Mouse (Mus musculus) C2C12 (cell line): ENCODE measurements around the gene Agap1.

Source experiments
- CEBPB ChIP-seq: IDR thresholded peaks from one replicate; pipeline ENCODE4 v1.6.1; 2011; ENCODE audit warnings: low read depth, mild to moderate bottlenecking, control low read depth, moderate library complexity
- CTCF ChIP-seq: IDR thresholded peaks from one replicate; pipeline ENCODE4 v1.5.1; 2011; ENCODE audit not compliant: control insufficient read depth, insufficient read depth, insufficient read length
- MAX ChIP-seq: IDR thresholded peaks from one replicate; pipeline ENCODE4 v1.6.1; 2011; ENCODE audit warnings: mild to moderate bottlenecking, control low read depth
- MYOG ChIP-seq: IDR thresholded peaks from one replicate; pipeline ENCODE4 v1.6.1; 2011; ENCODE audit not compliant: control insufficient read depth, insufficient read length; ENCODE audit errors: extremely low read depth
- USF1 ChIP-seq: IDR thresholded peaks from one replicate; pipeline ENCODE4 v1.6.1; 2011; ENCODE audit warnings: low read depth, mild to moderate bottlenecking, control low read depth, moderate library complexity

- TF ChIP-seq CTCF = no peak
- no peak for TF ChIP-seq MAX
- TF ChIP-seq USF1 = no peak
- no peak for TF ChIP-seq CEBPB
- no peak for TF ChIP-seq MYOG
Measured at GRCm38 (mm10) chr1:89416929-89417328, 37.7 kb upstream of the Agap1 start.
